Mouse (Mus musculus) neural tube, embryonic 13.5 days (tissue): Measurements from ENCODE around the gene Ifrd2. TPM values are rescaled to one million over a fixed set of nuclear protein-coding genes. Genes with fewer than 3 reads are reported as not detected.
A peak's percentile ranks its signal among the peaks of the same experiment; 100 is the strongest.
"Not testable (repeated sequence)": the region's sequence is repeated elsewhere in the genome, so short reads cannot be mapped to it uniquely, and the experiment has no call there.

Source experiments
- ATAC-seq: fragments of 200-750 bp; cut with Nextera tagmentation; 2 replicates; pipeline ENCODE4 v1.8.0; 2017; ENCODE audit warnings: low read depth, mild to moderate bottlenecking, moderate TSS enrichment, moderate library complexity
- H3K27ac ChIP-seq: fragments of 300-500 bp; sonication (generic); replicated peaks from 2 replicates; pipeline ENCODE4 v1.5.1; 2015; ENCODE audit warnings: moderate library complexity, mild to moderate bottlenecking, inconsistent platforms
- H3K27me3 ChIP-seq: fragments of 300-500 bp; sonication (generic); 2 replicates; pipeline ENCODE4 v1.6.1; 2015; ENCODE audit warnings: mild to moderate bottlenecking, inconsistent platforms
- H3K36me3 ChIP-seq: fragments of 300-500 bp; sonication (generic); 2 replicates; pipeline ENCODE4 v1.6.1; 2015; ENCODE audit warnings: mild to moderate bottlenecking, inconsistent platforms
- H3K4me1 ChIP-seq: fragments of 300-500 bp; sonication (generic); replicated peaks from 2 replicates; pipeline ENCODE4 v1.6.1; 2015; ENCODE audit warnings: inconsistent platforms
- H3K4me2 ChIP-seq: fragments of 300-500 bp; sonication (generic); 2 replicates; pipeline ENCODE4 v1.6.1; 2015; ENCODE audit warnings: inconsistent platforms, mild to moderate bottlenecking, moderate library complexity
- H3K4me3 ChIP-seq: fragments of 300-500 bp; sonication (generic); 2 replicates; pipeline ENCODE4 v1.5.1; 2015; ENCODE audit warnings: mild to moderate bottlenecking, inconsistent platforms
- H3K9ac ChIP-seq: fragments of 300-500 bp; sonication (generic); 2 replicates; pipeline ENCODE4 v1.6.1; 2015; ENCODE audit warnings: moderate library complexity, mild to moderate bottlenecking, inconsistent platforms
- H3K9me3 ChIP-seq: fragments of 300-500 bp; sonication (generic); 2 replicates; pipeline ENCODE4 v1.6.1; 2016; ENCODE audit warnings: inconsistent platforms
- WGBS: fragments of 180-500 bp; shearing (Covaris S2); methylation state at CpG from one replicate; pipeline ENCODE4 v1.1.7; 2015; 5-methylcytosine and 5-hydroxymethylcytosine counted together
- polyA plus RNA-seq: library from polyadenylated mRNA; unstranded; fragments of >200 nt; fragmentation: Nextera tagmentation; extraction: Ambion mirVana; gene quantifications from 2 replicates; pipeline ENCODE4 v1.2.1, GENCODE M21; 2015

Ifrd2 gene
- polyA plus RNA-seq, 1 experiment from 2014 or later = 13.5 TPM

DNA sequence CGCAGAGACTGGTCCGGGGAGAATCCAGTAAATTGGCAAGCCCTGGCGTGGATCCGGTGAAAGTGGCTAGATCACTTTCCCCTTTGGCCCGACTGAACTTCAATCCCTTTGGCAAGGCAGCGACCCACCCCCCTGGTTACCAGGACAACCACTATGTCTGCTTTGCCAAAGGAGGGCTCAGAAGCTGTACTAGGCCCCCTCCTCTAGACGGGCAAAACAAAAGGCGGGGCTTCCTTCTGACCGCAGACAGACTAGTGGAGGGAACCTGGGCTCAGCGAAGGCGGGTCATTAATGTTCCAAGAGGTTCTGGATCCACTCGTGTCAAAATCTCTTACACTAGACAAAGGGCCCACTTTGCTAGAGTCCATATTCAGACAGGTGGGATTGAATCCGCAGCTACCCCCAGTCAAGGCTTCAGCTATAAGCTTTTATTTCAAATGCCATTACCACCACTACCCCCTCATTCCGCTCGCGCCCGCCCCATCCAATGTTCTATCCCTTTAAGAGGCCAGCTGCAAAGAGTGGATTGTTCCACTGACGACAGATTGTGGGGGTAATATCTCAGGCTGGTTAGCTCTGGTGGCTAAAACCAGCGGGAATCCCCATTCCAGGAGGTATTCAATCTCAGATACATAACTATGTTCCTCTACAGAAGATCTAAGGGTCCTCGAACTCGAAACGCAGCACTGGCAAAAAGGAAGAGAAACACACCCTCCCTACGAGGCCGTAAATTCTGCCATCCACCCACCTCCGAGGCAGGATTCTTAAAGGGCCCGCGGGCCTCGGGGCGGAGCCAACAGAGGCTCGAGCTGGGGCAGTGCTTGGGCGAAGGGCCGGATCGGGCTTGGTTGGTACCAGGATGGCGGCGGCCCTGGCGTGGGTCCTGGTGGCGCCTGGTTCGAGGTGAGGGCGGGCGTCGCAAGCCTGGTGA lies 18.8 kb upstream of the Ifrd2 start:
- H3K9me3 ChIP-seq = no peaks in the 10 kb centered on the region
- no peaks in the 10 kb centered on the region for H3K27me3 ChIP-seq
- peaks cover 58% of the 10 kb centered on the region for H3K36me3 ChIP-seq
- peak; percentile 92 for ATAC-seq
- peak overlapping the region; percentile 96 for H3K4me2 ChIP-seq
- H3K4me1 ChIP-seq = peaks cover 68% of the 10 kb centered on the region
- H3K4me3 ChIP-seq = peak overlapping the region; percentile 85
- H3K9ac ChIP-seq = peak overlapping the region; percentile 92
- under 1% methylated on average over 41 of the region's 41 CpGs for WGBS
- H3K27ac ChIP-seq = peak overlapping the region; percentile 84

DNA sequence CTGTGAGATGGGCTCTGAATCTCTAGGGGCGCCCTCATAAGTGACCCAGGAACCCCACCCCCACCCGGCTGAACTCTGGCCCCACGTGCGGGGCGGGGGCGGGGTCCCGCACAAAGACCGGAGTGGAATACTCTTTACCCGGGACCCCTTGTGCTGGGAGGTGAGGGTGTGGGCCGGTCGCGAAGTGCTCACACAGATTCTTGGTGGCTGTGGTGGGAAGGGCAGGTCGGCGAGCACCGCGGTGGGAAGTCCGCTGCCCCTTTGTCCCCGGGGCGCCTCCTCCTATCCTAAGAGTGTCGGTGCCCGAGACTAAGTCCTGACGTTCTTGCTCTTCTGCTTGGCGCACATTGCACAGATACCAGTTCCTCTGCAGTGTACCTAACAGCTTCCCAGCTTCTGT lies 18.2 kb upstream of the Ifrd2 start:
- Histone ChIP-seq H3K9me3 (no peaks in the 10 kb centered on the region), H3K27ac (peak overlapping the region; percentile 84), H3K36me3 (peaks cover 63% of the 10 kb centered on the region)

DNA sequence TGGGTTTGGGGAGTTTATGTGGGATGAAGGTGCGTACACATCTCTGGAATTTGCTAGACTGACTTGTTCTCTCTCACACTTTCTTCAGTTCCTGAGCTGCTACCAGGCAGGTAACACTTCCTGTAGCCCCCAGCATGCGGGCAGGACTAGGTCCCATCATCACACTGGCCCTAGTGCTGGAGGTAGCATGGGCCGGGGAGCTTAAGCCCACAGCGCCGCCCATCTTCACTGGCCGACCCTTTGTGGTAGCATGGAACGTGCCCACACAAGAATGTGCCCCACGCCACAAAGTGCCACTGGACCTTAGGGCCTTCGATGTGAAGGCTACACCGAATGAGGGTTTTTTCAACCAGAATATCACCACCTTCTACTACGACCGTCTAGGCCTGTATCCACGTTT lies 17.4 kb upstream of the Ifrd2 start:
- ATAC-seq = no peak
- peaks cover 59% of the 10 kb centered on the region for H3K4me1 ChIP-seq
- H3K36me3 ChIP-seq = peaks cover 63% of the 10 kb centered on the region
- peak overlapping the region; percentile 85 for H3K4me3 ChIP-seq
- 54% methylated on average over 13 of the region's 13 CpGs for WGBS
- peak overlapping the region; percentile 96 for H3K4me2 ChIP-seq
- H3K27me3 ChIP-seq = no peaks in the 10 kb centered on the region
- H3K9me3 ChIP-seq = no peaks in the 10 kb centered on the region
- H3K9ac ChIP-seq = peak overlapping the region; percentile 92
- H3K27ac ChIP-seq = peak overlapping the region; percentile 84

More for the DNA sequence above, 18.2 kb upstream of the Ifrd2 start:
- Histone ChIP-seq H3K4me3 (peak overlapping the region; percentile 85), H3K4me2 (peak overlapping the region; percentile 96), H3K9ac (peak overlapping the region; percentile 92), H3K4me1 (peaks cover 62% of the 10 kb centered on the region), H3K27me3 (no peaks in the 10 kb centered on the region)
- WGBS = under 1% methylated on average over 20 of the region's 23 CpGs
- peak; percentile 33 for ATAC-seq

DNA sequence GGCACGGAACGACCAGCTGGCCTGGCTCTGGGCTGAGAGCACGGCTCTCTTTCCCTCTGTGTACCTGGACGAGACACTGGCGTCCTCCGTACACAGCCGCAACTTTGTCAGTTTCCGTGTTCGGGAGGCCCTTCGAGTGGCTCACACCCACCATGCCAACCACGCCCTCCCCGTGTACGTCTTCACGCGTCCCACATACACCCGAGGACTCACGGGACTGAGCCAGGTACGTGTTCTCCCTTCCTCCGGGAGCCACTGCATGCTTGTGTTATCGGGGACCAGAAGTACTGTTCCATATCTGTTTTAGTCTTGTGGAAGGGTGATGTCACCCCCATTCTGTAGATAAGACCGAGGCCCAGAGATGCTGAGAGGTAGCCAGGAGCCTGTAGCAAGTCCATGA lies 16.6 kb upstream of the Ifrd2 start:
- peaks cover 55% of the 10 kb centered on the region for H3K36me3 ChIP-seq
- peaks cover 54% of the 10 kb centered on the region for H3K4me1 ChIP-seq
- H3K4me3 ChIP-seq = peak overlapping the region; percentile 85
- 93% methylated on average over 21 of the region's 21 CpGs for WGBS
- no peak overlapping the region for H3K27ac ChIP-seq
- no peak for ATAC-seq
- H3K4me2 ChIP-seq = peak overlapping the region; percentile 96
- no peaks in the 10 kb centered on the region for H3K27me3 ChIP-seq
- H3K9ac ChIP-seq = peak overlapping the region; percentile 92
- no peaks in the 10 kb centered on the region for H3K9me3 ChIP-seq

DNA sequence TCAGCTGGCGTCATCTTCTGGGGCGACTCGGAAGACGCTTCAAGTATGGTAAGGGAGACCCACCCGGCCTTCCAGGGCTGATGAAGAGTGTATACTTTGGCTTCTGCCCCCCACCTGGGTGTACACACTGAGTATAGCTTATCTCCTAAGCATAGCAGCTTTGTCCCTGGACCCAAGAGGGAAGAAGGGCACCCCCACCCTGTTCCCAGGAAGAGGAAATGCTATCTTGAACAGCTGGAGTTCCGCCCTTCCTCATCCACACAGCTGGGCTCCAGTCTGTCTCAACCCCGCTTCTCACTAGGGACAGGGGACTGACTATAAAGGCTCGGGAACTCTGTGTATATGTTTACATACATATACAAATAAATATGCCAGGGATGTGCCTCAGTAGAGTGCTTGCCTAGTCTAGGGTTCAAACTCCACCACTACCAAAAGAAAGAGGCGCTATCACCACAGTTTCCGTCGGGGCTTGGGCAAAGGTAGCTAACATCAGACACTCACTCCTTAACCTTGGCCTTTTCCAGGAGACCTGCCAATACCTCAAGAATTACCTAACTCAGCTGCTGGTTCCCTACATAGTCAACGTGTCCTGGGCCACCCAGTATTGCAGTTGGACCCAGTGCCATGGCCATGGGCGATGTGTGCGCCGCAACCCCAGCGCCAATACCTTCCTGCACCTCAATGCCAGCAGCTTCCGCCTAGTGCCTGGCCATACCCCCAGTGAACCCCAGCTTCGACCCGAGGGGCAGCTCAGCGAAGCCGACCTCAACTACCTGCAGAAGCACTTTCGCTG lies 15.7 kb upstream of the Ifrd2 start:
- H3K36me3 ChIP-seq = peaks cover 48% of the 10 kb centered on the region
- WGBS = 93% methylated on average over 22 of the region's 22 CpGs
- H3K9ac ChIP-seq = peak overlapping the region; percentile 92
- H3K4me3 ChIP-seq = peak overlapping the region; percentile 85; the same call in 1 of the 2 replicates
- H3K4me1 ChIP-seq = peaks cover 60% of the 10 kb centered on the region
- no peaks in the 10 kb centered on the region for H3K9me3 ChIP-seq
- no peak overlapping the region for H3K27ac ChIP-seq
- no peaks in the 10 kb centered on the region for H3K27me3 ChIP-seq
- peak overlapping the region; percentile 96 for H3K4me2 ChIP-seq
- ATAC-seq = no peak

DNA sequence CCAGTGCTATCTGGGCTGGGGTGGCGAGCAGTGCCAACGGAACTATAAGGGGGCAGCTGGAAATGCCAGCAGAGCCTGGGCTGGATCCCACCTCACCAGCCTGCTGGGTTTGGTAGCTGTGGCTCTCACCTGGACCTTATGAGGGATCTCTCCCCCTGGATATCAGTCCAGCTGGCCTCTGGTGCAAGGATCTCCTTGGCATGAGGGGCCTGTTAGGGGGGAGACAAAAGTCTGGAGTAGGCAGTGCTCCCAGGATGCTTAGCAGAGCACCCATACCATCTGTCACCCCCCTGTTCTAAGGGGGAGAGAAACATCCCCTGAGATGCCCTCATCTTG lies 15.1 kb upstream of the Ifrd2 start:
- 0 out of 2 replicates have a peak overlapping the region, but pooled peaks have one; percentile 17 for H3K9ac ChIP-seq
- H3K4me2 ChIP-seq = no peak overlapping the region
- no peaks in the 10 kb centered on the region for H3K9me3 ChIP-seq
- no peak overlapping the region for H3K27ac ChIP-seq
- WGBS = 98% methylated on average over 2 of the region's 2 CpGs
- peaks cover 60% of the 10 kb centered on the region for H3K4me1 ChIP-seq
- H3K4me3 ChIP-seq = no peak overlapping the region; the same call in 1 of the 2 replicates
- no peaks in the 10 kb centered on the region for H3K27me3 ChIP-seq
- ATAC-seq = no peak
- H3K36me3 ChIP-seq = peaks cover 45% of the 10 kb centered on the region

DNA sequence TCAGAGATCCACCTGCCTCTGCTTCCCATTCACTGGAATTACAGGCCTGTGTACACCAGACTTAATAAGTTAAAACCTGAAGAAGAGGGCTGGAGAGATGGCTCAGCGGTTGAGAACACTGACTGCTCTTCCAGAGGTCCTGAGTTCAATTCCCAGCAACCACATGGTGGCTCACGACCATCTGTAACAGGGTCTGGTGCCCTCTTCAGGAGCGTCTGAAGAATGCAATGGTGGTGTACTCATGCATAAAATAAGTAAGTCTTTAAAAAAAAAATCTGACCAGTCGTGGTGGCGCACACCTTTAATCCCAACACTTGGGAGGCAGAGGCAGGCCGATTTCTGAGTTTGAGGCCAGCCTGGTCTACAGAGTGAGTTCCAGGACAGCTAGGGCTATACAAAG lies 13.7 kb upstream of the Ifrd2 start:
- ATAC-seq, H3K4me3 ChIP-seq, H3K9ac ChIP-seq, H3K27ac ChIP-seq, H3K4me2 ChIP-seq, H3K27me3 ChIP-seq, H3K9me3 ChIP-seq: not testable (repeated sequence)
- 76% methylated on average over 6 of the region's 6 CpGs for WGBS
- peaks cover 45% of the 10 kb centered on the region for H3K36me3 ChIP-seq
- H3K4me1 ChIP-seq = peaks cover 50% of the 10 kb centered on the region

DNA sequence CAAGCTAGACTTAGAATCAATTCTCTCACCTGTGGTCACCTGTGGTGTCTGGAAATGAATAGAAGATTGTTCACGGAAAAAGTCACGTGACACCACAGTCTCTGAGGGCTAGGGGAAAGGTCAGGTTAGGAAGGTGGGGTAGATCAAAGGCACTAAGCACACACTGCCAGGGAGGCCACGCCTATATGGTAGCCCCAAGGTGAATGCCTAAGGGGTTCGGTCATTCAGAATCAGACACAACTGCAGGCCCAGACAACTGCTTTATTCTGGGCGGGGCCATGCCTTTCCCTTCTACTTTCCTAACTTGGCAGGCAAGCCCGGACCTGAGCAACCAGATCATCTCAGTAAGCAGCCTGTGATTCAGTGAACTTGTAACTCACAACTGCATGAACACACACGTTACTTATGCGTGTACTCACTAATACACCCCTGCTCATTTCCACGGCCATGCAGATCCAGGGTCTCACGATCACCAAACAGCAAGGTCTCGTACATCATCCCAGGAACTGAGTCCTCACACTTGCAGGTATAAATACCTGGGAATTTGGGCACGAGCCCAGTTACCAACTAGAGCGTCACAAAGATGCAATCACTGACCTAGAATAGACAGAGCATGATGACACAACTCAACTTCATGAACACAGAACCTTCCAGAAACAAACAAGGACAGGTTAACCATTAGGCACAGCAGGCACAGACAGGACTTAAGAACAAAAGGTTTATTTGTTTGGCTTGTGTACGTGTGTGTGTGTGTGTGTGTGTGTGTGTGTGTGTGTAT lies 11.7 kb upstream of the Ifrd2 start:
- no peak for ATAC-seq
- peaks cover 55% of the 10 kb centered on the region for H3K4me1 ChIP-seq
- no peak overlapping the region for H3K27ac ChIP-seq
- H3K9me3 ChIP-seq = no peaks in the 10 kb centered on the region
- H3K36me3 ChIP-seq = peaks cover 41% of the 10 kb centered on the region
- no peaks in the 10 kb centered on the region for H3K27me3 ChIP-seq
- 88% methylated on average over 14 of the region's 14 CpGs for WGBS
- H3K4me2 ChIP-seq = no peak overlapping the region
- no peak overlapping the region for H3K4me3 ChIP-seq
- H3K9ac ChIP-seq = no peak overlapping the region

DNA sequence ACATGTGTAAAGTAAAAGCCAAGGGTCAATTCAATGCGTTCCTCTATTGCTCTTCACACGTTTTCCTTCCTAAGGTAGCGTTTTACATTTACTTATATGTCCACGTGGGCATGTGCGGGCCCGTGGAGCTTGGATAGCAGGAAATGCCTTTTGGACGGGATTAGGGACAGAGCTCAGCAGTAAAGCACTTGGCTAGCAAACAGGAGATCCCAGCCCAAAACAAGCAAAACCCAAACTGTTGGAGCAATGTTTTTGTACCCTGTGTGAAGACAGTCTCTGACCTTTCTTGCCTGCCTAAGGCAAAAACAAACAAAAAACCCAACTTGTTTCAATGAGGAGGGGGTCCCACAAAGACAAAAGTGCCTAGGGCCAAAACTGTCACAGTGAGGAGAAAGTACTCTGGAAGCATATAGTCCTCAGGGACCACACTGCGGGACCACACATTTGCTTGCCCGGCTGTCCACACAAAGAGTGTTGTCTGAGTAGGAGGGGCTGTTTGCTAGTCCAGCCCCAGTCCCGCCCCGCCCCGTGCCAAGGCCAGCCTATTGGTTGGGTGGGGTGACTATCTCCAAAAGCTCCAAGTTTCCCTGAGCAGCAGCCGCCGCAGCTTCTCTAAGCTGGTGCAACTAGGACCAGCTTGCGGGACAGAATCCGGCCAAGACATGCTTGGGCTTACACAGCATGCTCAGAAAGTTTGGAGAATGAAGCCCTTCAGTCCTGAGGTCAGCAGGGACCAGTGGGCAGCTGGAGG lies 10.9 kb upstream of the Ifrd2 start, which contains the start of gene Hyal1:
TSS of gene Hyal1 (plus strand) at position 571 of the 751 bp plus-strand sequence.
- Histone ChIP-seq H3K9me3 (no peaks in the 10 kb centered on the region), H3K27me3 (no peaks in the 10 kb centered on the region), H3K4me2 (peak within 1 kb of the TSS; percentile 51), H3K36me3 (peaks cover 33% of the 10 kb centered on the region), H3K4me3 (peak within 1 kb of the TSS; percentile 31), H3K9ac (peak within 1 kb of the TSS; percentile 58), H3K27ac (peak within 1 kb of the TSS; percentile 62), H3K4me1 (peaks cover 55% of the 10 kb centered on the region)
- WGBS = 31% methylated on average over 16 of the region's 16 CpGs
- peak; percentile 41; the same call in 1 of the 2 replicates for ATAC-seq

DNA sequence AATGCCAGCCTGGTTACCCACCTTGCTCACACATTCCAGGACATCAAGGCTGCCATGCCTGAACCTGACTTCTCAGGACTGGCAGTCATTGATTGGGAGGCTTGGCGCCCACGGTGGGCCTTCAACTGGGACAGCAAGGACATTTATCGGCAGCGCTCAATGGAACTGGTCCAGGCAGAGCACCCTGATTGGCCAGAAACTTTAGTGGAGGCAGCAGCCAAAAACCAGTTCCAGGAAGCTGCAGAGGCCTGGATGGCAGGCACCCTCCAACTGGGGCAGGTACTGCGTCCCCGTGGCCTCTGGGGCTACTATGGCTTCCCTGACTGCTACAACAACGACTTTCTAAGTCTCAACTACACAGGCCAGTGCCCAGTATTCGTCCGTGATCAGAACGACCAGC lies 9.6 kb upstream of the Ifrd2 start:
- Histone ChIP-seq H3K4me1 (peaks cover 51% of the 10 kb centered on the region), H3K4me3 (no peak overlapping the region), H3K27ac (no peak overlapping the region), H3K27me3 (no peaks in the 10 kb centered on the region), H3K36me3 (peaks cover 24% of the 10 kb centered on the region), H3K9me3 (no peaks in the 10 kb centered on the region), H3K4me2 (no peak overlapping the region), H3K9ac (no peak overlapping the region)
- WGBS = 96% methylated on average over 10 of the region's 10 CpGs
- no peak for ATAC-seq

DNA sequence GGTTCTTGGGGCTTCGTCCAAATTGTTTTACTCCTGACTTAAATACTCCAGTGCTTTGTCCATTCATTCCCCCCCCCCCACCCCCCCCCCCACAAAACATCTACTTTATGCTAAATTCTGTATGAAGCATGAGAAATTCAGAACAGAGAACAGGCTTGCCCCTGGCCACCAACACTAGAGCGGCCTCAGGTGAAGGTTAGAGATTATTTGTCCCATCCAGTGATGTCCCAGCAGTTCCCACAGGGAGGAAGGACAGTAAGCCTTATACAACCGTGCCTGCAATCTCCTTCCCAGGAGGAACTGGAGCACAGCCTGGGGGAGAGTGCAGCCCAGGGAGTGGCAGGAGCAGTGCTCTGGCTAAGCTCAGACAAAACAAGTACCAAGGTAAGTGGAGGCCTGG lies 8.9 kb upstream of the Ifrd2 start, which contains the start of gene Naa80:
TSS of gene Naa80 (plus strand) at position 301 of the 400 bp plus-strand sequence.
- peak within 1 kb of the TSS; percentile 85; the same call in 1 of the 2 replicates for H3K9ac ChIP-seq

More for the DNA sequence above, 8.9 kb upstream of the Ifrd2 start, which contains the start of gene Naa80:
- ATAC-seq = no peak
- peak within 1 kb of the TSS; percentile 88; the same call in 1 of the 2 replicates for H3K27ac ChIP-seq
- H3K4me1 ChIP-seq = peaks cover 51% of the 10 kb centered on the region
- H3K36me3 ChIP-seq = peaks cover 24% of the 10 kb centered on the region
- H3K27me3 ChIP-seq = no peaks in the 10 kb centered on the region
- H3K4me3 ChIP-seq = no peak within 1 kb of the TSS
- WGBS = 80% methylated on average over 3 of the region's 3 CpGs
- H3K9me3 ChIP-seq = no peaks in the 10 kb centered on the region
- H3K4me2 ChIP-seq = peak within 1 kb of the TSS; percentile 97; the same call in 1 of the 2 replicates
